Mouse (Mus musculus): ENCODE measurements at regions not wholly inside any gene's neighbourhood (a gene's known extent, or its start where the extent isn't known, plus 50 kb on each side); places are given as distances from the start of the nearest gene placed in this dataset.

- DNase-seq (ENCODE audit: low read depth) = no peak
Measured at GRCm38 (mm10) chr5:47115882-47116281, 867.1 kb upstream of the Slit2 start.

GRCm38 (mm10) chr5:47095703-47096102 is 887.2 kb upstream of the Slit2 start:
- no peak for DNase-seq (ENCODE audit: low read depth)

- no peak for DNase-seq (ENCODE audit: low read depth)
Measured at GRCm38 (mm10) chr5:47052942-47053341, 930.0 kb upstream of the Slit2 start.

- peak; percentile 53 for DNase-seq (ENCODE audit: low read depth)
Measured at GRCm38 (mm10) chr5:47036752-47037151, 946.2 kb upstream of the Slit2 start.

GRCm38 (mm10) chr5:47034021-47034420 is 948.9 kb upstream of the Slit2 start:
- no peak for DNase-seq (ENCODE audit: low read depth)

GRCm38 (mm10) chr5:47014351-47014750 is 968.6 kb upstream of the Slit2 start:
- peak; percentile 69 for DNase-seq (ENCODE audit: low read depth)

- no peak for DNase-seq (ENCODE audit: low read depth)
Measured at GRCm38 (mm10) chr5:46992557-46992956, 990.4 kb upstream of the Slit2 start.

GRCm38 (mm10) chr5:46986519-46986918 is 996.4 kb upstream of the Slit2 start:
- no peak for DNase-seq (ENCODE audit: low read depth)

- peak; percentile 50 for DNase-seq (ENCODE audit: low read depth)
Measured at GRCm38 (mm10) chr5:46980326-46980725, 1002.6 kb upstream of the Slit2 start.

GRCm38 (mm10) chr5:46968870-46969436 is 1014.0 kb upstream of the Slit2 start:
- DNase-seq (ENCODE audit: low read depth) = no peak

GRCm38 (mm10) chr5:46960749-46961148 is 1022.2 kb upstream of the Slit2 start:
- DNase-seq (ENCODE audit: low read depth) = peak; percentile 2

GRCm38 (mm10) chr5:46926324-46926723 is 1056.6 kb upstream of the Slit2 start:
- no peak for DNase-seq (ENCODE audit: low read depth)

- no peak for DNase-seq (ENCODE audit: low read depth)
Measured at GRCm38 (mm10) chr5:46901909-46902308, 1044.5 kb upstream of the Lcorl start.

GRCm38 (mm10) chr5:46894037-46894436 is 1036.6 kb upstream of the Lcorl start:
- no peak for DNase-seq (ENCODE audit: low read depth)

GRCm38 (mm10) chr5:46883956-46884355 is 1026.5 kb upstream of the Lcorl start:
- DNase-seq (ENCODE audit: low read depth) = no peak

- DNase-seq (ENCODE audit: low read depth) = no peak
Measured at GRCm38 (mm10) chr5:46856837-46857236, 999.4 kb upstream of the Lcorl start.

GRCm38 (mm10) chr5:46845175-46845574 is 987.8 kb upstream of the Lcorl start:
- no peak for DNase-seq (ENCODE audit: low read depth)

- no peak for DNase-seq (ENCODE audit: low read depth)
Measured at GRCm38 (mm10) chr5:46836810-46837209, 979.4 kb upstream of the Lcorl start.

- no peak for DNase-seq (ENCODE audit: low read depth)
Measured at GRCm38 (mm10) chr5:46830797-46831618, 973.6 kb upstream of the Lcorl start.

- DNase-seq (ENCODE audit: low read depth) = no peak
Measured at GRCm38 (mm10) chr5:46830114-46830513, 972.7 kb upstream of the Lcorl start.

- no peak for DNase-seq (ENCODE audit: low read depth)
Measured at GRCm38 (mm10) chr5:46826381-46826780, 969.0 kb upstream of the Lcorl start.

- DNase-seq (ENCODE audit: low read depth) = no peak
Measured at GRCm38 (mm10) chr5:46824934-46825333, 967.5 kb upstream of the Lcorl start.

- no peak for DNase-seq (ENCODE audit: low read depth)
Measured at GRCm38 (mm10) chr5:46795102-46795501, 937.7 kb upstream of the Lcorl start.
